Mouse (Mus musculus): ENCODE data around the gene Ebi3.

GRCm38 (mm10) chr17:55945696-55946095 is 6.7 kb upstream of the Ebi3 start:
- no peak for TF ChIP-seq CTCF (conservative IDR thresholded peaks at IDR 0.05; ENCODE audit: low read length)
- TF ChIP-seq NANOG (IDR thresholded peaks at IDR 0.05; ENCODE audit: borderline replicate concordance, low read length) = no peak
- TF ChIP-seq POU5F1 (IDR thresholded peaks at IDR 0.05; ENCODE audit: borderline replicate concordance, low read length) = no peak

Measured in E14TG2a.4 (cell line).